Mouse (Mus musculus) midbrain, embryonic 11.5 days (tissue): ENCODE results near the gene Bahcc1. TPM values are rescaled to one million over a fixed set of nuclear protein-coding genes. Genes with fewer than 3 reads are reported as not detected.

ENCODE experiments used
- ATAC-seq: fragments of 200-750 bp; cut with Nextera tagmentation; 2 replicates; pipeline ENCODE4 v1.8.0; 2017; ENCODE audit warnings: moderate TSS enrichment, moderate library complexity; ENCODE audit not compliant: low FRiP score
- DNase-seq: peaks from one replicate; pipeline ENCODE4 v3.0.0; 2015; ENCODE audit warnings: low spot score; ENCODE audit errors: missing footprints
- H3K27ac ChIP-seq: fragments of 300-500 bp; sonication (generic); 2 replicates; pipeline ENCODE4 v1.5.1; 2014; ENCODE audit warnings: low read depth, low read length
- H3K27me3 ChIP-seq: fragments of 300-500 bp; sonication (generic); 2 replicates; pipeline ENCODE4 v1.6.1; 2014; ENCODE audit warnings: mild to moderate bottlenecking, low read length, moderate library complexity, mixed read lengths; ENCODE audit not compliant: control insufficient read depth, insufficient read depth
- H3K36me3 ChIP-seq: fragments of 300-500 bp; sonication (generic); 2 replicates; pipeline ENCODE4 v1.6.1; 2014; ENCODE audit warnings: mild to moderate bottlenecking, low read length, moderate library complexity, mixed read lengths; ENCODE audit not compliant: control insufficient read depth, insufficient read depth
- H3K4me1 ChIP-seq: fragments of 300-500 bp; sonication (generic); 2 replicates; pipeline ENCODE4 v1.6.1; 2014; ENCODE audit warnings: low read length; ENCODE audit not compliant: control insufficient read depth, insufficient read depth
- H3K4me2 ChIP-seq: fragments of 300-500 bp; sonication (generic); 2 replicates; pipeline ENCODE4 v1.6.1; 2014; ENCODE audit warnings: mild to moderate bottlenecking, moderate library complexity
- H3K4me3 ChIP-seq: fragments of 300-500 bp; sonication (generic); 2 replicates; pipeline ENCODE4 v1.5.1; 2014; ENCODE audit warnings: low read depth, low read length
- H3K9ac ChIP-seq: fragments of 300-500 bp; sonication (generic); 2 replicates; pipeline ENCODE4 v1.6.1; 2014; ENCODE audit warnings: low read length
- H3K9me3 ChIP-seq: fragments of 300-500 bp; sonication (generic); 2 replicates; pipeline ENCODE4 v1.6.1; 2016; ENCODE audit warnings: low read length; ENCODE audit not compliant: control insufficient read depth
- WGBS: fragments of 180-500 bp; shearing (Covaris S2); extraction: QIAGEN DNeasy Blood & Tissue Kit; methylation state at CpG from one replicate; pipeline ENCODE4 v1.1.7; 2014; 5-methylcytosine and 5-hydroxymethylcytosine counted together
- polyA plus RNA-seq: library from polyadenylated mRNA; unstranded; fragments of >200 nt; fragmentation: Nextera tagmentation; extraction: Ambion mirVana; gene quantifications from 2 replicates; pipeline ENCODE4 v1.2.1, GENCODE M21; 2014

The Bahcc1 gene
- polyA plus RNA-seq, 1 experiment from 2014 or later = 20.6 TPM

DNA sequence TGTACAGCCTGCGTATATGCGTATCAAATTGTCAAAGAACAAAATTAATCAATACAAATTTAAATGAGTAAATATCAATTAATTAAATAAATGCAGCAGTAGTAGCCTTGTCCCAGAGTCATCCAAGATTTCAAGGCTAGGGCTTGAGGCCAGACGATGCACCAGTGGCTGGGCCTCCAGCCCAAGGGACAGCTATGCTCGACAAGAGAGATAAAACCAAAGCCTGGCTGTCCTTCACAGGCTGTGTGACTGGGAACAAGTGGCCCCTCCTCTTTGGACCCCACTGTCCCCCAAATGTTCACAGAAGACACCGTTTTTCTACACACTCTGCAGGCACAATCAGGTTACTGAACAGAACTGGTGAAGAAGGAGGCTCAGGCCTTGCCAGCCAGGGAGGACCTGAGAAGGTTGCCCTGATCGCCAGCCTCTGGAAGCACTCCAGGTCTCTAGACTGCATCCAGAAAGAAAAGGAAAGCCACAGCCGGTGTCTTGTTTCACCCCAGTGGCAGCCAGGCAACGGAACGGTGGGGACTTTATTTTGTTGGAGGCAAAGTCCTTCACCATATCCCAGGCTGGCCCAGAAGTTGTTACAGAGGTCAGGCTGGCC is 12.7 kb upstream of the Bahcc1 start:
- peak; percentile 88 for DNase-seq
- peaks cover 61% of the 10 kb centered on the region for H3K4me1 ChIP-seq
- no peaks in the 10 kb centered on the region for H3K27me3 ChIP-seq
- no peak overlapping the region for H3K4me2 ChIP-seq
- H3K4me3 ChIP-seq = no peak overlapping the region
- WGBS = 52% methylated on average over 9 of the region's 9 CpGs
- H3K9me3 ChIP-seq = no peaks in the 10 kb centered on the region
- ATAC-seq = no peak
- H3K36me3 ChIP-seq = no peaks in the 10 kb centered on the region
- peak overlapping the region; percentile 9; the same call in 1 of the 2 replicates for H3K27ac ChIP-seq
- H3K9ac ChIP-seq = 0 out of 2 replicates have a peak overlapping the region, but pooled peaks have one; percentile 18

DNA sequence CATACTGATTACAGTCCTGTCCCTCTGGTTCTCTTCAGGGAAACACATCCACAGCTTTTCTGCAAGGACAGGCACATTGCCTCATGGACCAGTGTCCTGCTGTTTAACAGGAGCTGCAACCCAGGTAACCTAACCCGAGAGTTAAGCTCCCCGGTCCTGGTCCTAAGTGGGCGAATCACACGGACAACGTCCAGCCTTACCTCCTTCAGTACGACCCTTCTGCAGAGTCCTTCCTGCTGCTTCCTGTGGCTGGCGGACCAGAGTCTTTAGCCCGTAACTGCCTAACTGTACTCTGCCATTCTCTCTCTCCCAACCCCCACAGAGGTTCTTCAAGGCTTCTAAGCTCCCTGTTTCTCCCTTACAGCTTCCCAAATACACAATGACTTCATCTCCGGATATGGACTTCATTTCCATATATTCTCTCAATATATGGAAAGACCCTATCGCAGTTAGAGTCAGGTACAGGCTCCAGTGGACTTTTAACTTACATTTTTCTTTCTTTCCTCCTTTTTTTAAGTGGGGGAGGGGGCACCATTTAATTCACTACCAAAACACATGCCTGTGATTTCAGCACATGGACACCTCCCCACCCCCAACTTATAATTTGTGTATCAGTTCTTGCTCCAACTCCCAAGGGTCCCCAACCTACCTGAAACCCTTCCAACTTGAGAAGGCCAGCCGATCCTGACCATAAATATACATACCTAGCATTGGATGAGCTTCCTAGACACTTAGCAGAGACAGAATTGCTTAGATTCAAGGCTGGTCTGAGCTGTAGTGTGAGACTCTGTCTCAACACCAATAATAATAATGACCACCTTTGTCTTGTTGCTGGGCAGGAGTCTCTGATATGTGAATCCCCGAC is 11.6 kb upstream of the Bahcc1 start:
- DNase-seq = peak; percentile 86
- Histone ChIP-seq H3K36me3 (no peaks in the 10 kb centered on the region), H3K9ac (no peak overlapping the region), H3K27me3 (no peaks in the 10 kb centered on the region), H3K4me1 (peaks cover 65% of the 10 kb centered on the region), H3K9me3 (no peaks in the 10 kb centered on the region), H3K4me2 (no peak overlapping the region), H3K4me3 (no peak overlapping the region), H3K27ac (no peak overlapping the region)
- 62% methylated on average over 12 of the region's 12 CpGs for WGBS
- no peak for ATAC-seq

GRCm38 (mm10) chr11:120222425-120223104 is 10.2 kb upstream of the Bahcc1 start:
- no peak overlapping the region for H3K27ac ChIP-seq

DNA sequence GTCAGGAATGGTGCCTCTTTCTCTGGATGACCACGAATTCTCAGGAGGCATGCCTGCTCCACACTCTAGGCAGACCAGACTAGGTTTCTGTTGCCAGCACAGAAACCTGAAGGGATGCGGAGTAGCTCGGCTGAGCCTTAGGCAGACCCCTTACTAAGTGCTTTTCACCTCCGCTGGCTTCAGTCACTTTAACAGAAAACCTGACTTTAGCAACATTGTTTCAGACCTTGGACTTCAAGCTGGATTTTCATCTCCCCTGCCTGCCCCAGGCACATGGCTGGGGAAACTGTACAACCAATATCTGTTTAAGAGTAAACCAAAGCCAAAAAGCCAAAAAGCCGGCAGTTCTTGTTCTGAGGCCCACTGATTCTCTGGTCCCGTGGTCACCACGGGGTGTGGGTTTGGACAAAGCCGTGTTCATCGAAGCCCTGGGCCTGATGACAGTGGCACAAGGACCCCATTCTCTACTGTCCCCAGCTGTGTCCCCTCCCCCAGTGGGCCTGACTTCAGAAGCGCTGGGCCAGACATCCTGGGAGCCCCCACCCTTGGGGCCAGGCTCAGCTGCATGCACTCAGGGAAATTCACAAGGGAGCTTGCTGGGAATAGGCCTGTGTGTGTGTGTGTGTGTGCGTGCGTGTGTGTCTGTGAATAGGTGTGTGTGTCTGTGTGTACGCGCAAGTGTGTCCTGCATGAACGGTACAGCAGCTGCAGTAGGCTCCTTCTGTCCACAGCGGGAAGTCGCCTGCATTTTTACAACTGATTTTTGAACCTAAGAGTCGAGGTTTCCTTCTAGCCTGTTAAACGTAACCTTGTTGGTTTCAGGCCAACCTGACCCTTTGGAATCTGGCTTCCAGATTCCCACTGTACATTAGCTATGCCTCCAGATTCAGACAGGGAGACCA is 8.9 kb upstream of the Bahcc1 start:
- peak overlapping the region; percentile 75 for H3K9ac ChIP-seq
- H3K4me2 ChIP-seq = peak overlapping the region; percentile 29; the same call in 1 of the 2 replicates
- H3K4me3 ChIP-seq = no peak overlapping the region
- H3K27ac ChIP-seq = peak overlapping the region; percentile 76
- no peaks in the 10 kb centered on the region for H3K36me3 ChIP-seq
- peak; percentile 83 for ATAC-seq
- peak; percentile 93 for DNase-seq
- WGBS = 51% methylated on average over 19 of the region's 19 CpGs
- H3K27me3 ChIP-seq = no peaks in the 10 kb centered on the region
- H3K9me3 ChIP-seq = no peaks in the 10 kb centered on the region
- peaks cover 73% of the 10 kb centered on the region for H3K4me1 ChIP-seq

More at GRCm38 (mm10) chr11:120222425-120223104, 10.2 kb upstream of the Bahcc1 start:
- no peak for ATAC-seq
- Histone ChIP-seq H3K27me3 (no peaks in the 10 kb centered on the region), H3K9me3 (no peaks in the 10 kb centered on the region), H3K4me2 (no peak overlapping the region), H3K36me3 (no peaks in the 10 kb centered on the region), H3K9ac (no peak overlapping the region), H3K4me3 (no peak overlapping the region), H3K4me1 (peaks cover 66% of the 10 kb centered on the region)
- DNase-seq = no peak
- 88% methylated on average over 6 of the region's 6 CpGs for WGBS

DNA sequence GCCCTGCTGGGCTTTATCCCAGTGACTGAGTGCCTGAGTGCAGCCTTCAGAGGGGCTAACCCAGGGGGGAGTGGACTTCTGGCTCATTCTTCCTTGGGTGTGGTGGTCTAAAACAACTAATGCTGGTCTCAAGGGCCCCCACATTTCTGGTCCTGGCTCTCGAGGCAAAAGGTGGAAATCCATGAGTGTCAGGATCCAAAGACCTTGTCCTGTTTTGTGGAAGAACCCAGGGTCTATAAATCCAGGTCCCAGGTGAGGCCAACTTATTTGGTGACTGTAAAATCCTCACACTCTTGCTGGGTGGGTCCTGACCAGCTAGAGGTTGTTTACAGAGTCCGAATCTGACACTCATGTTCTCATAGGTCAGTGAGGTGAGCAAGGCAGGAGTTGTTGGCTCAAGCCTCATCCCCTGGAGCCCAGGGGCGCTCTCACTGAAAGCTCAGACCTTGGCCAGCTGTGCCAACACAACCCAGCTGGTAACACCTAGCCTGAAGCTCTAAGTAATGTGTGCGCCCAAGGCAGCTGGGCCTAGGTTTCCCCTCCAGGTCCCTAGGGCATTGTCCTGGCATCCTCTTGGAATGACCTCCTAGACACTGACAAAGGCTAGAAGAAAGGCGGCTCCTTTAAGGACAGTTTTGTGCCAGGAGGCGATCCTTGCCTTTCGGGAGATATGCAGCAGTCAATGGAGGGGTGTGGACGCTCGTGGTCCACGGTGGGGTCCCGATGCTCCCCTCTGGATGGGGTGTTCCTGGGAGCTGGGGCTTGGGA is 8.1 kb upstream of the Bahcc1 start:
- peak overlapping the region; percentile 75 for H3K9ac ChIP-seq
- DNase-seq = peak; percentile 95
- H3K36me3 ChIP-seq = no peaks in the 10 kb centered on the region
- no peaks in the 10 kb centered on the region for H3K9me3 ChIP-seq
- ATAC-seq = peak; percentile 8; the same call in 1 of the 2 replicates
- peak overlapping the region; percentile 66 for H3K4me2 ChIP-seq
- peaks cover 82% of the 10 kb centered on the region for H3K4me1 ChIP-seq
- H3K4me3 ChIP-seq = peak overlapping the region; percentile 16
- WGBS = 26% methylated on average over 11 of the region's 11 CpGs
- peak overlapping the region; percentile 76 for H3K27ac ChIP-seq
- no peaks in the 10 kb centered on the region for H3K27me3 ChIP-seq

DNA sequence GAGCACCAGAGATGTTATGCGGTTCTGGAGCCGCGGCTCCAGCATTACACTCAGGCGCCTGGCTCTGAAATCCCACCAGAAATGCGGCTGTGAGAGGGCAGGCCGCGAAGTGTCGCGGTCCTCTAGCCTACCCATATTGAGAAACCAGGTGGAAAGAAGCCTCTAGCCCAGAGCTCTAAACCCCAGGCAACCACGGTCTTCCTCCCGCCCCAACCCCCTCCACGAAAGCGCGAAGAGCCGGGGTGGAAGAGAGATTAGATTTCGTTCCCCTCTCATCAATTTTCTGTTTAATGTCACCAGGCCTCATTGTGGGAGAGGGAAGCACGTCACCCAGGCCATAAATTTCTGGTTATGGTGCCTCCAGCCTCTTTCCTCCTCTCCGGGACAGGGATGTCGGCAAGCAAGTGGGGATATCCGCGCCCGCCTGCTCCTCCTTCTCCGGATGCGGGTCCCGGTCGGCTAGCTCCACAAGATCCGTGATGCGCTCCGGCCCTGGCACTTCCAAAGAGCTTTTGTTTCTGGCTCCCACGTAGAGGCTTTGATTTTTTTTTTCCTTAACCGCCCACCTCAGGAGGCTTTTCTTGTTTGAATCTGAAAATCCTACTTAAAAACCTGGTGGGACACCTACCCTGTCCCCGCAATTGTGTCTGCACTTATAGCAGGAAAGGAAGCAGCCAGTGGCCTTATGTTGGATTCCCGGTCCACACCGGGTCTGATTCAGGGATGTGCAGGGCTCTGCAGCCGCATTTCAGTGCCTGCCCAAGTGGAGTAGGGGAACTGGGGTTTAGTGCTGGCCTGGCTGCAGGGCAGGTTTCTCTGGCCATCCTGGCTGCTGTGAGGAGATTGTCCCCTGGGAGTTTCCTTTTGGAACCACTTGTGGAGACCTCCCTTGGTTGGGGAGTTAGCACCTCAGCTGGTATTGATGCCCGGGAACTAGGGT is 7.2 kb upstream of the Bahcc1 start:
- 2% methylated on average over 36 of the region's 36 CpGs for WGBS
- Histone ChIP-seq H3K4me3 (peak overlapping the region; percentile 16), H3K4me1 (peaks cover 80% of the 10 kb centered on the region), H3K9me3 (no peaks in the 10 kb centered on the region), H3K27me3 (no peaks in the 10 kb centered on the region), H3K27ac (peak overlapping the region; percentile 76), H3K9ac (peak overlapping the region; percentile 75), H3K36me3 (no peaks in the 10 kb centered on the region), H3K4me2 (peak overlapping the region; percentile 66)
- ATAC-seq (no peak), DNase-seq (peak; percentile 97)

GRCm38 (mm10) chr11:120226421-120227280 is 6.1 kb upstream of the Bahcc1 start:
- Histone ChIP-seq H3K27ac (peak overlapping the region; percentile 76), H3K36me3 (no peaks in the 10 kb centered on the region), H3K4me3 (no peak overlapping the region), H3K27me3 (no peaks in the 10 kb centered on the region), H3K4me2 (peak overlapping the region; percentile 66), H3K9ac (peak overlapping the region; percentile 75), H3K4me1 (peaks cover 69% of the 10 kb centered on the region), H3K9me3 (no peaks in the 10 kb centered on the region)
- no peak for ATAC-seq
- 47% methylated on average over 12 of the region's 12 CpGs for WGBS
- DNase-seq = peak; percentile 92
